Mouse (Mus musculus) testis, postnatal 10 days (tissue): ENCODE measurements around the gene Crebrf.
A peak's percentile ranks its signal among the peaks of the same experiment; 100 is the strongest.

ENCODE experiments used
- DNase-seq: peaks from one replicate; pipeline ENCODE4 v3.0.0; 2021; ENCODE audit warnings: low spot score

Crebrf gene

GRCm38 (mm10) chr17:26778430-26779100, 63.1 kb downstream of the Crebrf start:
- no peak for DNase-seq

DNA sequence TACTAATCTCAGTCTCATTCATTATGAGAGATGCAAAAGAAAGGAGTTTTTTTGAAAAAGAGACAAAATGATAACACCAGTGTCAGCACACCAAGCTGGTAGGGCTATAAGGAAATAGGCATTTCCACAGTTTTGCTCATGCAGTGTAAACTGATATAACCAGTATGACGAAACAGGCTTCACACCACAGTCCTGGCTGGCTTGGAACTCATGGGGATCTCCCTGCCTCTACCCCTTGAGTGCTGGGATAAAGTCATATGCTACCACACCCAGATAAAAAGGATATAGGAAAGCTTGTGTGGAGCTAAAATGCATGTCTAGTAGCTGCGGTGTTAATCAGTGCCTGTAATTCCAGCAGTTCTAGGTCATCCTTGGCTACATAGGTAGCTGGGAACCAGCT, 64.0 kb downstream of the Crebrf start:
- no peak for DNase-seq

GRCm38 (mm10) chr17:26780750-26781571, 65.5 kb downstream of the Crebrf start, which contains the start of gene Bnip1:
Gene Bnip1 (plus strand): TSS chr17:26781066.
- DNase-seq, result peak; percentile 85

DNA sequence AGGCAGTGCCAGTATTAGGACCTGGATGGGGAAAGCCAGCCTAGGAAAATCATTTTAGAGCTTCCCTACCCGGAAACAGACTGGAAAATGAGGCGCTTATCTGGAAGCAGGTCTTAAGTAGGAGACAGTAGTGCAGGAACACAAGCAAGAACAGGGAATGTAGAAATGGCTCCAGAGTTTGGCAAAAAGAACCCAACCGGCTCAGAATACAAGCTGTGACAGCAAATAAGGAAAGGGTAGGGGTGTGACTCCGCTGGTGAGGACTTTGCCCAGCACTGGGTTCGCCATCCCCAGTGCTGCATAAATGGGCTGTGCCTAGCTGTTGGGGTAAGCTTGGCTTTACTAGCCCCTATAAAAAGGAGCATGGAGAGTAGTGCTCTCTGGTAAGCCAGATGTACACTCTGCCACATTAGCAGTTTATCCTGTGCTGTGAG, 66.2 kb downstream of the Crebrf start:
- DNase-seq, result no peak

DNA sequence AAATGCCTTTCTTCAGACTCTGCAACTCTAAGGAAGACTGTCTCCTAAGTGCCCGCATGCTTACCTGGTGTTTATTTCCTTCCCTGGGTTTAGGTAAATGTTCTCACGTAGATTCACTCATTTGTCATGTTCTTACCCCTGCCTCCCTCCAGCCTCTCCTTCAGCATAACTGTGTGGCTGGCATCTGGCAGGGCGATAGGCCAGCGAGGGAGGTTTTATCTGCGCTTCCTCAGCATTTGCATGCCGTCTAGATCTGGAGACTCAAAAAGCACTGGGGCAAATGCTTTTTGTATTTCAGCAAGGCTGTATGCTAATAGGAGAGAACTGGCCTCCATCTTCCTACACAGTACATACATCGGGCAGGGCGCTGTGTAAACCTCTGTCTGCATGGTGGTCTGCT, 69.1 kb downstream of the Crebrf start:
- no peak for DNase-seq

GRCm38 (mm10) chr17:26786586-26786985, 71.1 kb downstream of the Crebrf start:
- DNase-seq, result no peak

GRCm38 (mm10) chr17:26788986-26789385, 73.5 kb downstream of the Crebrf start:
- DNase-seq, result peak; percentile 27

- peak; percentile 41 for DNase-seq
These were observed 74.2 kb downstream of the Crebrf start for GRCm38 (mm10) chr17:26789460-26790268.

- DNase-seq, result peak; percentile 38
These were observed 75.1 kb downstream of the Crebrf start for GRCm38 (mm10) chr17:26790269-26791214.

DNA sequence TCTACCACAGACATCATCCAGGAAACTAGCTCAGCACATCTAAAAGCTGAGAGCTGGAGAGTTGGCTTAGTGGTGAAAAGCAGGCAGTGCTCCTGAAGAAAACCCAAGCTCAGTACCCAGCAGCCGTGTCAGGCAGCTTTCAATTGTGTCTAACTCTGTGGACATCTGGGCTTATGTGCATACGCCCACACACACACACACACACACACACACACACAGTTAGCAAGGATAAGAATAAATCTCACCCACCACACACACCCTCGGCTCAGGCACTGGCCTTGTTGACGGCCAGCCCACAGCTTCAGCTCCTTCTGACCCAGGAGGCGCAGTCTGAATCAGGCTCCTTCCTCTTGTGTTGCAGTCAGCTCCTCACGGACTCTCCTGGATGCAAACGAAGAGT, 76.1 kb downstream of the Crebrf start:
- peak; percentile 37 for DNase-seq

DNA sequence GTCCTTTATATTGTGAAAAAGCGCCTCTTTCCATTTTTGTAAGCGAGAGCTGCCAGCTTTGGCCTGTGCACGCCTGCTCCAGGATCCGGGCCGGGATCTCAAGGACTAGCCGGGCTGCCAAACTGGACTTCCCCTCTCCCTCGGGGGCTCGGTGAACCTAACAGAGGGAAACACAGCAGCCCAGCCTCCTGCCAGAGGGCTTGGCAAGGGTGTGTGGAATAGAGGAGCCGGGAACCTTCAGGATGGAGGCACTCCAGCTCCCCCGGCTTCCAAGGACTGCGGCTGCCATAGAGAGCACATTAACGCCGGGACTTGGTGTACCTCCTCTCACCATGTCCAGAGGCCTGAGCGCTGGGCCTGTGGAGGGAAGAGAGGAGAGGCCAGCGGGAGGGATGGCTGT, 76.6 kb downstream of the Crebrf start:
- DNase-seq, result peak; percentile 55

GRCm38 (mm10) chr17:26793068-26793765, 77.8 kb downstream of the Crebrf start:
- peak; percentile 36 for DNase-seq

GRCm38 (mm10) chr17:26794744-26795143, 79.3 kb downstream of the Crebrf start:
- DNase-seq, result peak; percentile 81

- peak; percentile 32 for DNase-seq
These were observed 79.9 kb downstream of the Crebrf start for GRCm38 (mm10) chr17:26795386-26795785.

GRCm38 (mm10) chr17:26797379-26798128, 82.1 kb downstream of the Crebrf start:
- DNase-seq, result no peak

GRCm38 (mm10) chr17:26802886-26803285, 87.4 kb downstream of the Crebrf start:
- DNase-seq, result no peak

- no peak for DNase-seq
These were observed 97.2 kb downstream of the Crebrf start for GRCm38 (mm10) chr17:26812607-26813006.

DNA sequence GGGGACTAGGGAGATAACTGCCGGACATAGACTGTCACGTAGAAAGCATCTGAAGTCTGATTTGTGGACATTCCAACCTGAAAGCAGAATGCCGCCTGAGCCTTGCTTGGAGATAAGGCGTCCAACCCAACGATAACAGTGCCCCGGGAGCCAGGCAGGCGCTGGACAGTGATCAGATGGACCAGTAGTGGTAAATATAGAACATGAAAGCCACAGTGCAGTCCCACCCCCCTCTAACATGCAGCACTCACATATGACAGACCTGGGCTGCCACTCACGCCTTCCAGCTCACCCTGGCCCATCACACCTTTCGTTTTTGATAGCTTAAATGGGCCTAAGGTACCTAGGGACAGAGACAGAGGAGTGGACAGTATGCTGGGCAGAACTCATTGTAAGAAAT, 98.0 kb downstream of the Crebrf start:
- peak; percentile 35 for DNase-seq

- DNase-seq, result peak; percentile 26
These were observed 101.4 kb downstream of the Crebrf start for GRCm38 (mm10) chr17:26816810-26817209.

DNA sequence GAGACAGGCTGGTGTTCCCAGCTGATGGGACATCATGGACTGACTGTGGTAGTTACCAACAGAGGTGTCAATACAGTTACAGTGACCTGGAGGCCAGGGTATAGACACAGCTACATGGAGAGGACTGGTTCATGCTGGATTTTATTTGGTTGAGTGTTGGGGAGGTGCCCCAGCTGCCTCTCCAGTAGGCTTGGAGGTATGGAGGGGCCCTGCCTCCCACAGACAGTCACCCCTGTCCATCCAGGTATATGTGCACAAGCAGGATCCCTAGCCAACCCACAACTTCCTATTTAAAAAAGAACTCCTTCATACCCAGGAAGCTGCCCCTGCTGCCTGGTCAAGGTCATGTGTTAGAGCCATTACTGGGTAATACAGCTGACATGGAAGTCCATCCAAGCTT, 102.3 kb downstream of the Crebrf start:
- peak; percentile 29 for DNase-seq
